Mouse (Mus musculus) urinary bladder, postnatal 25 days (tissue): Measurements from ENCODE around the gene Fam110a.

Experiments used
- DNase-seq: peaks from one replicate; pipeline ENCODE4 v3.0.0; 2022; ENCODE audit warnings: low spot score

Gene Fam110a

DNA sequence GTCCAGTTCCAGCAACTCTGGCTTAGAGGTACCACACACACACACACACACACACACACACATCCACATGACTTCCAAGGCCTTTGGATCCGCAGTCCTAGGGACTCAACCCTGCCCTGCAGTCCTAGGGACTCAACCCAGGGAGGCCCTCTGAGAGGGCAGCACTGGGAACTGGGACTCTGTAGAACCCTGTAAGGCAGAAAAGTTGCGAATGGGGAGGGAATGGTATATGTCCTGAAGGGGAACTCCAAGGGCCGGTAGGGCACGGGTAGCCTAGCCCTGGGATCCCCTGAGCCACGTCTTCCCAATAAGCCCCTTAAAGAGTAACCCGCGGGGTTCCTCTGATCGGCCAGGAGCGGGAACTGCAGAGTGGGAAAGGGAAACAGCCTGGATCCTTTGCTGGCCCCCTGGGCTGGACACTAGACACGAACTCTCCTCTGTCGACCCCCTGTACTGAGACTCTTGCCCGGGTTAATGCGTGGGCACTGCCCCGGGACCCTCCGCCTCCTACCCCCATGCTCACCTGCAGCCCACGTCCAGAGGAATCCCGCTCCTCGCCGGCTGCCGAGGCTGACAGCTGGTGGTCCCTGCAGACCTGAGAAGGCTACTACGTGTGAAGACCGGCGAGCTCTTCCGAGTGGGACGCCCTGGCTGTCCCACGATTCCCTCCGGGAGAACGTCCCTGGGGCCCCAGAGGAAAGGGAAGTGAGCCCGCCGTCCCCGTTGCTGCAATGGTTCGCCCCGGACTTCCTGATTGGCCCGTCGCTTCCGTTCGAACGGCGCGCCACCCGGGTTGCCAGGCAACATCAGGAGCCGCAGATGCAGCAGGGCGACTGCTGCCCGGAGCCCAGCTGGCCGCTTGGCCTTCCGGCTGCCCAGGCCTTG lies at the start of gene Fam110a:
Gene Fam110a (minus strand): TSS at position 750 of the 885 bp plus-strand sequence.
- DNase-seq: peak; percentile 88

DNA sequence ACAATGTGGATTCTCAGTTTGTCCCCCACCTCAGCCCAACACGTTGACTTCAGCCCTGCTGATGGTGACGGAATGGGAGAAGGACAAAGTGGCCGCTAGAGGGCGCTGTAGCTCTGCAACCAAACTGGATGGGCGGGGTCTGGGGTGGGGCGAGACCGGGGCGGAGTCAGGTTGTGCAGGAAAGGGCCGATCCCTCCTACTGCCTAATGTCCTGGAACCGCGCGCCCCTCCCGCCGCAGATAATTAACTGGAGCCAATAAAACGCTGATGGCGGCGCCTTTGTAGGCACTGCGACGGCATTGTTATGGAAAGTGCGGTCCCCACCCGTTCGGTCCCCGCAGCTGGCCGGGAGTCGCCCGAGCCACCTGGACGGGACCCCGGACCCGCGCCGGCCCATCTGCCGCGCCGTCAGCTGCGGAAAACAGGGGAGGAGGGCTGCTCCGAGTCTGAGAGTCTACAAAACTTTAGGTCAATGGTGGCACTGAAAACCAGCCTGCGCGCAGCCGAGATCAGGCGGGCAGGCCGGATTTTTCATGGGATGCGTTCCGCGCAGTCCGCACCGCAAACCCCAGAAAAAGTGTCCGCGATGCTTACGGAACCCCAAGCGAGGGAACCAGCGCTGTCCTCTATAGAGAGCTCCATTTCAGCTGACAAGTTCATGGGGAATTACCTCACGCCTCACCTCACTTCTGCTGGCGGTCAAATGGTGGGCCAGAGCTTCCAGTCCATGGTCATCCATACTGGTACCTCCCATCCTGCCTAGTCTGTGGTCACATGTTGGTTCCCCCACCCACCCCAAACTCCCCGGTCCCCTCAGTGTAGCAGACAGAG lies 49.4 kb upstream of the Fam110a start:
- peak; percentile 91 for DNase-seq

- DNase-seq: no peak
These were observed 44.9 kb upstream of the Fam110a start for GRCm38 (mm10) chr2:152024883-152025422.

GRCm38 (mm10) chr2:152022022-152022421 lies 42.0 kb upstream of the Fam110a start:
- DNase-seq: no peak

GRCm38 (mm10) chr2:152020255-152020654 lies 40.2 kb upstream of the Fam110a start:
- peak; percentile 32 for DNase-seq

GRCm38 (mm10) chr2:152016666-152017065 lies 36.6 kb upstream of the Fam110a start:
- DNase-seq: no peak

DNA sequence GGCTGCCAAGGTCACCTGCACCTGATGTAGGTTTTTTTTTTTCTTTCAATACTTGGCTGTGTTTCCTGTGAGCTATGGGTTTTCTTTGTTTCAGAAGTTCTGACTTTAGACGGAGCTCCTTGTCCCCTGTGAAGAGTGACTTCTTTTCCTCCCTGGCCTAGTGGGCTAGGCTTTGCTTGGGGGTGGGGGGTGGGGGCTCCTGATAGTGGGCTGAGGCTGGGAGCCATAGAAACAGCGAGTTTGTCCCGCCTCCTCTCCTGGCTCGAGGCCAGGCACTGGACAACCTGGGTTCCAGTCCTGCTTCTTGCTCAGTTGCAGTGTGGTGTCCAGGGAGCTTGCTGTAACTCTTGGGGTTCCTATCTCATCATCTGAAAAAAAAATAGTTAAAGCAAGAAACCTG lies 36.0 kb upstream of the Fam110a start:
- DNase-seq: no peak

DNA sequence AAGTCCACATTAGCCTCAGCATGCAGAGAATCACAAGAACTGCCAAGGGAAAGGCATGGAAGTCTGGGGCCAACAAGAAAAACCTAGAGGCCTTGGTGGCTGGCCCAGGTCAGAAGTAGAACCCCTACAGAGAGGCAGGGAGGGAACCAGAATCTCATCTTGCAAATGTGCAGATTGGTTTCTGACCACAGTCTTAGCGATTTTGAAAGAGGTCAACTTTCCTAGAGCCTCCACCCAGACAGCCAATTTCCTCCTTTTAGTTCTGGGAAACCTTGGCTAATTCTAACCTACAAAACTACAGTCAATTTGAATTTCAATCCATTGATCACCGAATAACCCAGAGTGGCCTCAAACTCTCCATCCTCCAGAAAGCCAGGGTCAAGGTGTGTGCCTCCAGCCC lies 32.7 kb upstream of the Fam110a start:
- no peak for DNase-seq

DNA sequence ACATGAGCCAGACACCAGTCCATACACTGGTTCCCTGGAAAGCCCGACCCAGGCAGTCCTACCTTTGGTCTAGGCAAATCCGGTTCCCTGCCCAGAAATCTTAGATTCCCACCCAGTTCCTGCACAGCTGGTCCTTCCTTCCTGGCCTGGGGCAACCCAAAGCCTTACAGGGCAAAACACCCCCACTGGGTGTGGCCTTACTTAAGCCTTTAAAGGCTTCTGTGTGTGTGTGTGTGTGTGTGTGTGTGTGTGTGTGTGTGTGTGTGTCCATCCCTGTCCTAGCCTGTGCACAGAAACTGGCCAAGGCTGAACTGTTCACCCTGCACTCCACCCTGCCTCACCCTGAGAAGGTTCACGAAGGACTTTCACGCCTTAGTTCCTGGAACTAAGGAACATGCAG lies 32.2 kb upstream of the Fam110a start:
- no peak for DNase-seq

GRCm38 (mm10) chr2:152011724-152012123 lies 31.7 kb upstream of the Fam110a start:
- no peak for DNase-seq

DNA sequence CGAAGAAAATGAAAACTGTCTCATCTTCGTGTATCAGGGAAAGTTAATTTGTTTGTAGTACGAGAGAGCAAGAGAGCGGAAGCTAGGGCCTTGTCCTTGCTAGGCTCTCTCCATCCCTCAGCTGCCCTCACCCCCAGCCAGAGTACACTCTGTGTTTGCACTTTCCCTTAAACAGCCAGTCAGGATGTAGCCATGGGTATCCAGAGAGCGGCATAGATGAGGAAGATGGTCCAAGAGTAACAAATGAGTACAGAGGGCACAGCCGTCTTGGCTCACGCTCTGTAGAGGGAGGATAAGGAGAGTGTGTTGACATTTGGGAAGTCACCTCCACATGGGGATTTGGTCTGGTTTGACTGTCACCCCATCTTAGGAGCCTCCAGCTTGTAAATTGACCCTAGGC lies 30.6 kb upstream of the Fam110a start:
- no peak for DNase-seq

DNA sequence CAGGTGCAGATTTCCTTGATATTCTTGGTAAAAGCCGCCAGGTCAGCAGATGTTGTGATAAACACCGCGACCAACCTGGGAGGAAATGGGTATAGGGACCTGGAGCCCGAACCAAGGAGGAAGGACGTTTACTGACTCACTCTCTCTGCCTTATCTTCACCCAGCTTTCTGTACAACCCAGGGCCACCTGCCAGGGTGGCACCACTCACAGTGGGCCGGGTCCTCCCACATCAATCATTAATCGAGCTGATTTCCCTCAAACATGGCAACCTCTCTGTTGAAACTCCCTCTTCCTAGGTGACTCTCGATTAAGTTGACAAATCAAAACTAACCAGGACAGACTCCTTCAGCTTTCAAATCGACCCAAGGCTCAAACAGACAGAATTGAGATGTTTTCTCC lies 30.2 kb upstream of the Fam110a start:
- DNase-seq: no peak

DNA sequence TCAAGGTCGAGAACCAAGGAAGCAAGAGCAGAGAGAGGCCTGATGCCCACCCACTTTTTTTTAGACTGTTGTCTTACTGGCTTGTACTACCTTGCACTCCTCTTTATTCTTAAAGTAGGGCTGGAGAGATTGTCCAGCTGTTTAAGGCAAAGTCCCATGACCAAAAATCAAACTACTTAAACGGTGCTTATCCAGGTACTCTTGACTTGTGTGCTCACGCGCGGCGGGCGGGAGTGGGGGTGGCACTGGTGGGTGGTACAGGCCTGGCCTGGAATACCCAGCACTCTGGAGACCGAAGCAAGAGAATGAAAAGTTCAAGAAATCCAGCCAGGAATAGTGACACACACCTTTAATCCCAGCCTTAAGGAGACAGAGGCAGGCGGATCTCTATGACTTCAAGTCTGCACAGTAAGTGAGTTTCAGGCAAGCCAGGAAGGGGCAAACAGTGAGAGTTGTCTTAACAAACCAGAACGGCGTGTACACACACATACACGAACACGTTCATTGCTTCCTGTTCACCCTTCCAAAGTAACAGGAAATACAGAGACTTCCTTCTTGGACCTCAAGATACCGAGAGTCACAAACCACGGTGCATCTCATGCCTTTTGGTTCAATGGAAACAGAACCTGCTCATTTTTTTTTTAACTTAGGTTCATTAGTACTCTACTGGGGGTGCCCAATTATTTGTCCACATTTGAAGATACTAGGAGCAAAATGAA lies 29.2 kb upstream of the Fam110a start:
- DNase-seq: no peak

DNA sequence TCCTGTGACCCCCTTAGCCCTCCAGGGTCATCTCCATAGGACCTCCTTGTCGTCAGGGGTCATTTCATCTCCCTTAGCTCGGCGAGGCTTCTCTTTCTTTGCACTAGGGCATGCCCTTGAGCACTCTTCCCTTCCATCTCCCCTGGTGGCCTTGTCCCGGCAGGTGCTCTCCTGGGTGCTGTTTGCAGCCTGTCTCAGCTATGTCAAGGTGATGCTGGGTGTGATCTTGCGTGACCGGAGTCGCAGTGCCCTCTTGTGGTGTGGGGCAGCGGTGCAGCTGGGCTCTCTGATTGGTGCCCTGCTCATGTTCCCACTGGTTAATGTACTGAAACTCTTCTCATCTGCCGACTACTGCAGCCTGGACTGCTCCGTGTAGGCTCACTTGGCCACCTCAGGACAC lies 27.8 kb upstream of the Fam110a start:
- peak; percentile 46 for DNase-seq

- no peak for DNase-seq
These were observed 22.5 kb upstream of the Fam110a start for GRCm38 (mm10) chr2:152002529-152002928.

DNA sequence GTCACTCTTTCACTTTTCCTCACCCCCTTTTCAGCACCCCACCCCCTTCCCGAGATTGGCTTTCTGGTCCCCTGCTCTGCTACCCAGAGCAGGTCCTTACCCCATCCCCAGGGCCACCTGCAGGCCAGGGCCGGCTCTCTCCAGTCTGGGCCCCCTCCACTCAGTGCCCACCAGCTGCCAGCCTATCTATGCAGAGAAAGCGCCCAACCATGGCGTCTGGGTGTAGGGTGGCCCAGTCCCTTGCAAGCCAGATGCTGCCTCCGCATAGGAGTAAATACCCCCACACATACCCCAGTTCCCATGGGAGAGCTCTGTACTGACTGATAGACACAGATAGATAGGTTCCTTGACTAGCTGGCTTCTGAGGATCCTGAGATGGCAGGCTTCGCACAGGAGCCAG lies 20.7 kb upstream of the Fam110a start:
- DNase-seq: no peak

DNA sequence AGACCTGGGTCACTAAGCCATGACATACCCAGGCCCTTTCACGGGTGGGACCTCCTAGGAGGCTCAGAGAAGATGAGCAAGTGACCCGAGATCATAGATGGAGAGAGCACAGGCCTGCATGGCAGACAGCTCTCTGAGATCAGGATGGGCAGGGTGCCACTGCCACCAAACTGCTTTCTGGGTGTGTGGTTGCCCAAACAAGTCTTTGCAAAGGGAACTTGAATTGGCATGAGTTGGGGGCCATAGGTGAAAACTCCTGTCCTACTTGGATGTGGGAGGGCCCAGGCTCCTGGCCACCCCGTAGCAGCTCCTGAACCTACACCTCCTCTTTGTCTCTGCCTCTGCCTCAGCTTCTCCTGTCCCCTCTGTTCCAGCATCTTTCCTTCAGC lies 20.3 kb upstream of the Fam110a start:
- peak; percentile 24 for DNase-seq

GRCm38 (mm10) chr2:151999669-152000290 lies 19.8 kb upstream of the Fam110a start:
- DNase-seq: peak; percentile 28

DNA sequence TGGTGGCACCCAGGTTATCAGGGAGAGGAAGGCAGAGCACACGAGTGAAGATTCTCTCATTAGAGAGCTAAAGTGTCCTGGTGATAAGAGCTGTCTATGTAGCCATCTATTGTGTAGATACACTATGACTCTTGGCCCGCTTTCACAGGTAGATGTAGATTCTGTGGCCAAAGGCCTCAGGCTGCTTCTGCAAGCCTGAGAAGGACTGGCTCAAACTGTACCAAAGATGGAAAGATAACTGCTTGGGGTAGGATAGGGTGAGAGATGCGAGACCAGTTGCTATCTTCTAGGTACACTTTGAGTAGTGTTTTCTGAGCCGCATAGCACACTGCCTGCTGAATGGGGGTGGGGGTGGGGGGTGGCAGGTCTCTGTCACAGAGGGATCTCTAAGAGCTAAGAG lies 18.9 kb upstream of the Fam110a start:
- no peak for DNase-seq

DNA sequence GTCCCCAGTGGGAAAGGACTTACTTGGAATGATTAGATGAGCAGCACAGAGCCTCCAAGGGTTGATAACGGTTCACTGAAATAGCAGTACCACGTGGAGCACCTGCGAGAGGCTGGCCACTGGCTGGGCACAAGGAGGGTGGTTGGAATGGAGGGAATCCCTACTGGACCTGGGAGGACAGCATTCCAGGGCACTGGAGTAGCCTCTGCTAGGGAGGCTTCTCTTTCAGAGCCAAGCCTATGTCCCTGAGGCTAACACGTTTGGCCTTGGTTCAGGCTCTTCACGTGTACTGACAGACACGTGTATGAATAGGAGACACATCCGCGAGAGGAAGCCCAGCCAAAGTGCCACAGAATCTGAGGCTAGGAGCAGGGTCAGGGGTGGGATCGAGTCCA lies 18.5 kb upstream of the Fam110a start:
- DNase-seq: no peak

- DNase-seq: no peak
These were observed 17.9 kb upstream of the Fam110a start for GRCm38 (mm10) chr2:151997776-151998504.
